Mouse (Mus musculus): Measurements from ENCODE around the gene Vwa2.
A peak's percentile ranks its signal among the peaks of the same experiment; 100 is the strongest.

The Vwa2 gene

DNA sequence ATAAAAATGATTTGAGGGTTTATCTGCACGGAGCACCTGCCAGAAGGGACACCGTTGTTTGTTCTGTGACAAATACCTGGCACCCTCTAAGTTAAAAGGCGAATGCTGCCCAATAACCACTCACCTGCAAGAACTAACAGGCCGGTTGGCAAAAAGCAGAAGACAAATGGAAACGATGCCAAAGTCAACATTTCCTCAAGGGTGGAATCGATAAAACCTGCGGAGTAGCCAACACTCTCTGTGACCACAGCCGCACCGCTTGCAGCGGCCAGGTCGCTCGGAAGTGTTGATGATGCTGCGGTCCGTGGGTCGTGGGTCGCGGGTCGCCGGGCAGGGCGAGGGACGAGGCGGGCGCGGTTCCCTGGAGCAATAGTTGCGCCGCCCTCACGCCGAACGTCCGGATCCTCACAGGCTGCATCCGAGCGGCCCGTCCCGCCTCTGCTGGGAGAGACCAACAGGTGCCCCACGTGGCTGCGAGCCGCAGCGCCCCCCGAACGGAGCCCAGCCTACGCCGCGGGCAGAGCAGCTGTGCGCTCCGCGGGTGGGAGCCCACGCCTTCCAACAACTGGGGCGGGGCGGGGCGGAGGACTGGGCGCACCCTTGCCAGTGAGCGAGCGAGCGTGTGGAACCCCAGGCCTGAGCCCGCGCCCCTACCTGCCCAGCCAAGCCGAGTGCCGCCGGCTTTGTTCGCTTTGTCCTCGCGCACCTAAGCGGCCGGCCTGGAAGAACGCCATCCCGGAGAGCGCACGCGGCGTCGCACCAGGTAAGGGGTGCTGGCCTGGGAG, at the start of gene Vwa2:
TSS of gene Vwa2 (plus strand) at position 434 of the 785 bp plus-strand sequence.
- peak; percentile 56 for DNase-seq

DNA sequence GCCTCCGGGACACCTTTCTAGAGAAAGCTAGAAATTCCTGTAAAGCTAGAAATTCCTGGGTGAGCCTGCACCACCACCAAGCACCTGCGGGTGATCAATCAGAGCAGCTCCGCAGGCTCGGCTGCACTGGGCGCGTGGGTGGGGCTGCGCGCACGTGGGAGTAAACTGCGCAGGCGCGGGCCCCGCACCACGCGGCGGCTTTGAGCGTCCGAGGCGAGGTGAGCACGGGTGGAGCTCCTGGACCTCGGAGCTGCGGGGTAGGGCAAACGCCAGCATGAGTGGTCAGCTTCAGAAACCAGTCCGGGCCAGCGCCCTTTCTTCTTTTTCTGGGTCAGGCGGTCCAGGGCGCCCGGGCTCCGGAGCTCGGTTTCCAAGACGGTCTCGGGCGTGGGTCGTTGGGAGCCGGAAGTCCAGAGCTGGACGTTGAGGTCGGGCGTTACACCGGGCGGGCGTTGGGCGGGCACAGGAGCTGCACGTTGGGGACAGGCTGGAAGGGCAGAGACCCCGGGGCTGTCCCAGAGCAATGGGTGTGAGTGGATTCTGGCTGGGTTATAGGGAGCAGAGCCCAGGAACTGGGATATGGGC, 47.9 kb upstream of the Vwa2 start, which contains the start of gene Tdrd1:
TSS of gene Tdrd1 (plus strand) at position 163 of the 585 bp plus-strand sequence.
- DNase-seq: peak; percentile 24

DNA sequence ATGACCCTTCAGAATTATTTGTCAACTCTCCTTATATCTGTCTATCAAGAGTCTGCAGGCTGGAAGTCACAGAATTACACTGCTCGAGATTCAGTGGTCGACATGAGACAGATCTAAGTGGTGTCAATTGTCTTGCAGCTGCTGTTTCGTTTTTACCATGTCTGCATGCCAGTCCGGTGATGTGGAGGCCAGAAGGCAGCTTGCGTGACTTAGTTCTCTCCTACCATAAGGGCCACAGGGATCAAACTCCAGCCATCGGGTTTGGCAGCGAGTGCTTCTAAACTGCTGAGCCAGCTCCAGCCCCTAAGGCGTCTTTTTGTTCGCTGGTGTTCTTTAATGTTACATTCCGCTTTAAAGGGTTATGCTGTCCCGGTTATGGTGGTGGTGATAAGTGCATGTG, 45.7 kb upstream of the Vwa2 start:
- no peak for DNase-seq

DNA sequence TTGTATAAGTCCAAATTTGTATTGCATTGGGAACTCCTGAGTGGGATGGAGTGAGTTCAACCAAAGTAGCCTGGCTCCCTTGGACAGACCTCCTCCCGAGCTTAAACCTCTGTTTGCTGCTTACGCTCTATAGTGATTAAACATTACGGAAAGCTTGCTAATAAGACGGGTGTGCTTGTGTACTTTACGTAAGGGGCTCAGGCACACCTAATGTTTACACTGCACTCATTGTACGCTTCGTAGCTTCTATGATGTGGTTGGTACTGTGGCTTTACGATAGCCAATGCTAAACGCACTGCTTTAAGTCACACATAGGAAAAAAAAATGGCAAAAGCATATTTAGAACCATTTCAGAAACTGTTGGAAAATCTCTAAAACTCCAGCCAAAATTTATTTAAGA, 44.8 kb upstream of the Vwa2 start:
- no peak for DNase-seq

DNA sequence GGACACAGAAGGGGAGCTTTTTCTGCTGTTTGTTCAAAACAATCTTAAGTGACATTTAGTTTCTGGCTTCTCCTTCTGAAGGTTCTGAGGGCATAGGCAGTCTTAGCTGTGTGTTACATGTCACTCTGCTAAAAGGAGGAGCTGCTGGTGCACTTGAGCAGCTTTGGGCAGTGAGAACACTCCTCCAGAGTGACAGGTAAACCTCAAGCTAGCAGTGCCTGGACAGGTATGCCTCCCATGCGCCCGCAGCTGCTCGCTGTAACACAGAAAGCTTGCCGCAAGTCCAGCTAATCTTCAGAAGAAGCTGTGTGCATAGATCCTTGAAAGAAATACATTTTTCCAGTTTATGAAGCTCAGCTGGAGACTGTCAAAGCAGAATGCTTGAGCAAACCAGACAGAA, 43.9 kb upstream of the Vwa2 start:
- no peak for DNase-seq

DNA sequence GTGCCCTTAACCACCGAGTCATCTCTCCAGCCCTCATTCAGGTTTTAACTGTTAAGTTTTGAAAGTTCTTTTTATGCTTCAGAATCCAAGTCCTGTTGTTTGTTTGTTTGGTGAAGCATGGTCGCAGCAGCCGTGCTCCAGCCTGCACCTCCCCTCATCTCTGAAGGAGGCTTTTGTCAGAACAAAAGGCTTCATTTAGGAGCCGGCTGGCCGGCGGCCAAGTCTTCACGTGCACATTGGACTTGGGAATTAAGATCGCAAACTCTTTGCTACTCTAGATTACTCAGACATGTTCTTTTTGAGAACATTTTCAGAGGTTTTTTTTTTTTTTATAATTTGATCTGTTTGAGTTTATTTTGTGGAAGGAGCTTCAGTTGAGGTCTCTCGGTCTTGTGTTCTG, 38.7 kb upstream of the Vwa2 start:
- DNase-seq: peak; percentile 67

DNA sequence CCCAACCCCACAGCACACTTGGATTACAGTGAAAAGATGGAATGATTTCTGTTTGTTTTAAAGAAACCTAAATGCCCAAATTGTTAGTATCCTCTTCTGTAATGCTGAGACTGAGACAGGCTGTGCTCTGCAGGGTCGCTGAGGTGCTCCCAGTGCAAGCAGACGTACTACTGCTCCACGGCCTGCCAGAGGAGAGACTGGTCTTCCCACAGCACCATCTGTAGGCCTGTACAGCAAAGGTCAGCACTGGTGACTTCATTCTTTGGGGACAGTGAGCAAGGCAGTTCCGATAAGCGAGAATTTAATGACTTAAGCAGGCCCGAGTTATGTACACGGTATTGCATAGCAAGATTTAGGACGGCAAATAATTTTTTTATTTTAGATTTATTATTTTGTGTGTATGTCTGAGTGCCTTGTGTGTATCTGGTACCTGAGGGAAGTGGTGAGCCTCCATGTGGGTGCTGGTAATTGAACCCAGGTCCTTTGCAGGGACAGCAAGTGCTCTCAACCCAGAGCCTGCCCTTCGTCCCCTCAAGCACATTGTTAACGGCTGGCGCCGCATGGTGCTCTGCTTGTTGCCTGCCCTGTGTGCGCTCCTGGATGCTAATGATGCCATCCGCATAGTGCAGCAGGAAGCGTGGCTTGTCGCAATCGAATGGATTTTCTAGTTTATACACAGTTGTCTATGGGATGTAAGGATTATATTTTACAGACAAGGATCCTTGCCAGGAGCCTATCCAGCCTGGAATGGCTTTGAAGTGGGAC, 34.9 kb upstream of the Vwa2 start:
- DNase-seq: no peak

DNA sequence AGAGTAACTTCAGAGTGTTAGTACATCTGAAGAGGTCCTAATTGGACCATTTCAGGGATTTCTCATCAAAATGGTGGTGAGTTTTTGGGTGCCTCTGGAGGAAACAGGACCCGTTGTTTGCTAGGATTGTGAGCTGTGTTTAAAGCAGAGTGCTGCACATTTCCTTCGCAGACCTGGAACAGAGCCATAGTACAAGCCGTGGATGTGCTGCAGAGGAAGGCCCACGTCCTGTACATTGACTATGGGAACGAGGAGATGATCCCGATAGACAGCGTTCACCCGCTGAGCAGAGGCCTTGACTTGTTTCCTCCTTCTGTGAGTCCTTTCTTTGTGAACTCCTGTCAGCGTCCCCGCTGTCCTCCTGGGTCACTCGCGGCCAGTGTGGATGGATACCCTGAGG, 31.1 kb upstream of the Vwa2 start:
- DNase-seq: no peak

DNA sequence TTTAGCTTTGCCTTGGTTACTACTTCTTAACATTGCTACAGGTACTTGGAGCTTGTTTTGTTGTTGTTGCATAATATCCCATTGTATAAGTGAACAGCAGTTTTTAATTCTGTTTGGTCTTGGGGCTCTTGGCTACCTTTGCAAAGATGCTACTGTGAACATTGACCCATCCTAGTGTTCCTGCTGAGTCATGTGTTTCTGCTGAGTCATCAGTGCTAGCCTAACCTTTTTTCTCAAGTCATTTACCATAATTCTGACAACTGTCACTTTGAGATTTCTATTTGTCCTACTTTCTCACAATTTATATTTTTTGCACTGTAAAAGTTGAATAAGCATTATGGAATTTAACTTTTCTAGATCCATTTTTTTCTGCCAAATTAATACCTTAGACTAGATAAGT, 21.5 kb upstream of the Vwa2 start:
- DNase-seq: no peak

DNA sequence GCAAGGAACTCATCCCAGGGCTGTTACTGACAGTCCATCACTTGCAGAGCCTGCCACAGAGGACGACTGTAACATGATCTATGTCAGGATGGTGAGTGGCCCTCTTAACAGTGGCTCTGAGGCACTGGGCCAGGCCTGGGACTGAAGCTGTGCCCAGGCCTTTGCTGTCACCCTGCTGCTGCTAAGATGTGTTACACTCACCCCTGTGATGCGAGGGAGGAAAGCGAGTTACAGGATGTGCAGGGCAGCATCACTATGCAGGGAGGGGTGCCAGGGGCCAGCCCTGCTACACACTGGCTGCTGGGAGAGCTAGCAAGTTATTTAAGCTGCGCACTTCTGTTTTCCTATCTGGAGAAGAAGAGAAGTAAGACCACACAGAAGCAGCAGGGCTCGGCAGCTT, 17.6 kb upstream of the Vwa2 start:
- DNase-seq: no peak

DNA sequence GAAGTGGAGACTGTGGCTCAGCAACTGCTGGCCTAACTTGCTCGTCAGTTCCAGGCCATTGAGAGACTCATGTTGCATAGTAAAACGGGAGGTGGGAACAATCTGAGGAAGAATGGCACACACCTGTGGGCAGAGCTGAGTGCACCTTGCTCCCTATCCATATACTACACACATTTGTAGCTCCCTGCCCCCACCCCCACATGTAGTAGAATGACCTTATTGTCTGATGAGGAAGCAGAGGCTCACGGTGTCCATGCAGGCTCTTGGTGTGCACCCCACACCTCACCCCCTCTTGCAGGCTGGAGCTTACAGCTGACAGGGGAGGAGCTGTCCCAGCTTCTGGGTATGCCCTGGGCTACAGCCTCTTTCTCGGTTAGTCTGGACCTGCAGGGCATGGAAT, 6.3 kb upstream of the Vwa2 start:
- no peak for DNase-seq

DNA sequence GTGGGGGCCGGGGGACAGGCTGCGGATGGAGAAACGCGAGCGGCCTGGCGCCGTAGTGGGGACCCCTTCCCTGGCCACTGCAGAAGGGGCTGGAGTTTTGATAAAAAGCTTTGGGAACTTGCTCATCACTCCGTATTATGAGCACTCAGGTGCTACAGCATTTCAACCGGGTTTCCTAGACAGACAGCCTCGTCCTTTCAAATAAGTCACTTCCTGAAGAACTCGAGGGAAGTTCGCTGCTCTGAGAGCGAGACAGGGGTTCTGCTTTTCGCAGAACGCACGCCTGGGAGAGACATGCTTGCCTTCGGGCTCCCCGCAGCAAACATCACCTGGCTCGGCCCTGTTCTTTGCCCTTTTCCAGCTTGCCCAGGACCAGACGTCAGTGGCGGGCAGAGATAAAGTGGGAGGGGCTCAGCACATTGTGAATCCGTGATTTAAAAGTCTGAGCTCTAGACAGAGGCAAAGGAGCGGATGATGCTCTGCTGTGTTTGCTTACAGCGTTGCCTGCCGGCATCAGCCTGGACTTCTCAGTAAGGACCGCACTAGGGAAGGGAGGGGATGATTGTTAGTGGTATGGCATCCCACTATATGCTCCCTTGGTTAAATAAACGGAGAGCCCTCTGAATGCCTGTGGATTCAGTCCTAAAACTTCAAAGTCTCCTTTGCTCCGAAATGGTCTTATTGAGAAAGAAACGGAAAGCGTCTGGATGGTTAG, 709 bp downstream of the Vwa2 start:
- peak; percentile 24 for DNase-seq

DNA sequence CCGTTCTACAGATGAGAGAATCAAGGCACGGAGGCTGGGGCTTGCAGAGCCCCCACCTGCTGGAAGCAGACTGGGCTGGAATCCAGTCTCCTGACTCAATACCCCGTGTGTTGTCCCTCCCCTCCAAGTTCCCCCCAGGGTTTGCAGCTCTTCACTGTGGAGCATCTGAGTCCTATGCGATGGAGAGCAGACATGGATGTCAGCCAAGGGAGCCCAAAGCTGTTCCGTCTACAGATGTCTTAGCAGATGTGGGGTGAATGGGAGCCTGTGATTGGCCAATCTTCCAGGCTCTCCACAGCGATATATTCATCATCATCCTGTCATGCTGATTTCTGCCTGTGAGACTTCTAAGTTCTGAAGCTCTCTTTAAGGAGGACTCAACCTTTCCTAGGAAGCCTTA, 3.3 kb downstream of the Vwa2 start:
- no peak for DNase-seq

DNA sequence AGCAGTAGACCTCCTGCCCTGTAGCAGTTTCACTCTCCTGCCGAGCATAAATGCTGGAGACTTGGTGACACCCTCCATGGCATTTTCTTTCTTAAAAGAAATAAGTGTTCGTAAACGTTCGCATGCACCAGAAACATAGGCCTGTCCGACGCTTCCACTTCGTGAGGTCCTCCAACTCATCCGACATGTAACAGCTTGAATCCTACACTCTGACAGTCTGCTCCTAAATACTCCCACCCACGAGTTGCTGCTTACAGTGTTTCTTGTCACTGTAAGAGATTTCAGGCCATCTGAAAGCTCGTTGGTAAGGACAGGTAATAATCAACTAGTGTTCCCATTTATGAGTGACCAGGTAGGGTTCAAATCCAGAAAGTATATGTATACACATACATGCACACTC, 13.8 kb downstream of the Vwa2 start:
- DNase-seq: no peak

DNA sequence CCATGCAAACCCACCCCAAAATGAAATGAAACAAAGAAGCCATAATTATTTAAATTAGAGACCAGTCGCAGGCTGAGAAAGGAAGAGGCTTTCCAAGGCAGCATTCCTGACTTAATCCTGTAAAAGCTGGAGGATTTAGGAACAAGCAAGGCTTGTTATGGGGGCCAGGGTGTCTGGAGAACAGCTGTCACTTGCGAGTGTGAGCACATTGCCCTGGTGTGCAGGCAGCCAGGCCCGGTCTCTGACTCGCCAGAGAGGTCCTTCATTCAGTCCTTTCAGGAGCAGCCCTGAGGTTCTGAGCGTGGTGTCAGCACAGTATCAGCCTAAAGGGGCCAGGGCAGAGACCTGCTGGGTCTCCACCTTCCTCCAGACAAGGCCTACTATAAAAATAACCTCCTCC, 14.6 kb downstream of the Vwa2 start:
- DNase-seq: no peak

DNA sequence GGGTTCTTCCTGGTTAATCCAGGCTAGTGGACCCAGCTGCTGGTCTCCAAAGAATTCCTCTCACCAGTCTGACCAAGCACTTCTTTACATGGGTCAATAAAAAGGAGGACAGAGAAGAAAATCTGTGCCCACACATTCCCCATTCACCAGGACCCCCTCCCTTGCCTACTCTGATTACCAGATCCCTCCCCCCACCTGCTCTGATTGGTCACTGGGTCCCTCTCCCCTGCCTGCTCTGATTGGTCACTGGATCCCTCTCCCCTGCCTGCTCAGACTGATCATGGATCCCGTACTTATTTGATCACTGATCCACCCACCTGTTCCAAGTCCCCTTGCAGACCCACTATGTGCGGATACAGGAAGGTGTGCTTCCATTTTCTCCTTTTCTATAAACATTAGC, 17.4 kb downstream of the Vwa2 start:
- DNase-seq: no peak

DNA sequence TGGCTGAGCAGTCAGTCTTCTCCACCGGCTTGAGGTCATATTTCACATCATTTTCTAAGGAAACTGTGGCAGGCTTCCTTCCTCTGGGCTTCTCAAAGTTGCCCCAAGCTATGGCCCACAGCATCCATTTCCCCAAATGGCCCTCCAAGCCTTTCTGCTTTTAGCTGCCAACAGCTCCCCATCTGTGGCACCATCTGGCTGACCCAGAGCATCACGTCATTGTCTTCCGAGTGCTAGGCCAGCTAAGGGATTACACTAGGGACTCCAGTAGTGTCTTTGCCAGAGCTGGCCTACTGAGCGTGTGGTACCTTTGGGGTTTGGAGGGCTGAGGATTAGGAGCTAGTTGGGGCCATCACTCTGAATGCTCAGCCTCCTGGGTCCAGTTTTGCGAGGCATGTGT, 18.5 kb downstream of the Vwa2 start:
- DNase-seq: no peak

DNA sequence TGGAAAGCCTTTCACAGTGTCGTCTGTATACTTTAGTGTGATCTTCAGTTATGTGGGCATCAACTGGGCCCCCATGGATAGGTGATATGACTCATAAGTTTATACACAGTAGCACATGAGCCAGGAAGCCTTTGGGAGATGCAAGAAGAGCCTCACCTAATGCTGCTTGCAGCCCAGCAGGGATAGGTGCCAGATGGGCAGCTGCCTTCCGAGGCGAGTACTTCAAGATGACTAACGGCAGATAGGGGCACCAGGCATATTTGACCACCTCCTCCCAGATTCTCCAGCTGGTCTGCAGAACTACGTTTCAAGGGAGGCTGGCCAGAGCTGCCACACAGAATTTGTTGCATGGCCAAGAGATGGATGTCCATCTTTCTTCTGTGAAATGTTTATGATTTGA, 19.3 kb downstream of the Vwa2 start:
- DNase-seq: peak; percentile 35

DNA sequence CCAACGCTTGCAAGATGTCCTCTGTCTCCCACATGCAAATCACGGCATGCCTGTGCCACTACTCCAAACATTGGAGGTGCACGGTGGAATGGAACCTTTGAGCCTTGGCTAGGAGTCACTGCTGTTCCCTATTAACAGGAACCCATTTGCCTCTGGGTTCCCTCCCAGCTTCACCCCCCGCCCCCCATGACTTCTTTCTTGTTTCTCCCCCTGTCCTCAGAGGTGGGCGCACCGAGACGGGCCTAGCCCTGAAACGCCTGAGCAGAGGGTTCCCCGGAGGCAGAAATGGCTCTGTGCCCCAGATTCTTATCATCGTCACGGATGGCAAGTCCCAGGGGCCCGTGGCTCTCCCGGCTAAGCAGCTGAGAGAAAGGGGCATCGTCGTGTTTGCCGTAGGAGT, 23.6 kb downstream of the Vwa2 start:
- DNase-seq: peak; percentile 60

DNA sequence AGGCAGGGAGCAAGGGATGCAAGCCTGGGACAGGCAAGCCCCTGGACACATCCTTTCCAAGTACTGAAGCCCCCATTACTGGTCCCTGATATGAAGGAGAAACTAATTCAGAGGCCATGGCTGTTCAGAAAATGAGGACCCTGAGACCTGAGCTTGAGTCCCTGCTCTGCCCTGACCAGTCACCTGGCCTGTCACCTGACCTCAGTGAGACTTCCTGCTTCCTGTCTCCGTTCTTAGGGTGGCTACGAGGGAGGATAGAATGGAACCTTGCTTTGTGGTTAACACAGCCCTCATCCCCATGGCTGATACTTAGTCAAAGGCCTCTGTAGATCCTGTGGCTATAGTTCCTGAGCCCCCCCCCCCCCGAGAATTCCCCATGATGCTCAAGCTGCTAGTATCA, 30.0 kb downstream of the Vwa2 start:
- no peak for DNase-seq

DNA sequence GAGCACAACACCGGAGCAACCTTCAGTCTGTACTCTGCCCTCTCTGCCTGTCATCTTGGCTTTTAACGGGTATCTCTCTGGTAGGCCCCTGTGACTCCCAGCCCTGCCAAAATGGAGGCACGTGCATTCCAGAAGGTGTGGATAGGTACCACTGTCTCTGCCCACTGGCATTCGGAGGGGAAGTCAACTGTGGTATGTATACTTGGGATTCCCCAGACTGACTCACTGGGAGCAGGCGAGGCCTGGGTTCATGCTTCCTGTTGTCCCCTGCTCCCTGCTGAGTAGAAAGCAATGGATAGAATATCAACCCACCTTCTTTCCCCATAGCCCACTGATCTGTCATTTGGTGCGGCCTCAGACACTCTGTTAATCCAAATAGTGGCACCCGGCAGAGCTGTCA, 31.3 kb downstream of the Vwa2 start:
- DNase-seq: no peak

DNA sequence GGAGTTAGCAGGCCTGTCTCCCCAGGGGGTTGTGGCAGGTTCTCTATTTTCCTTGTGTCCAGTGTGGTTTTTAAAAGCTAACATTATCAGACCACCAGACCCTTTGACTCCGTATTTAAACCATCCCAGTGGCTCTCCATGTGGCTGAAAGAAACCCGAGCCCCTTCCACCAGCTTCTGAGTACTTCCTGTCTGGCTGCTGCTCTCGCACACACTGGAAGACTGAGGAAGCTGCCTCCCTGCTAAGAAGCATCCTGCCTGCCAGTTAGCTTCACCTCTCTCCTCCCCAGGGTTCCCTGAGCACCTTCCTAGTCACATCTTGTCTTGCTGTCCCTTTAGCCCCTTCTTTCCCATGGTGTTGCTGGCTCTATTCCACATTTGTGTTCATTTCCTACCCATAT, 33.8 kb downstream of the Vwa2 start:
- DNase-seq: no peak
